Mouse (Mus musculus): ENCODE measurements around the gene Tmem135. TPM values are rescaled to one million over a fixed set of nuclear protein-coding genes. Genes with fewer than 3 reads are reported as not detected.

The Tmem135 gene
- polyA plus RNA-seq, 1 experiment from 2014 or later, result 14.4 TPM

DNA sequence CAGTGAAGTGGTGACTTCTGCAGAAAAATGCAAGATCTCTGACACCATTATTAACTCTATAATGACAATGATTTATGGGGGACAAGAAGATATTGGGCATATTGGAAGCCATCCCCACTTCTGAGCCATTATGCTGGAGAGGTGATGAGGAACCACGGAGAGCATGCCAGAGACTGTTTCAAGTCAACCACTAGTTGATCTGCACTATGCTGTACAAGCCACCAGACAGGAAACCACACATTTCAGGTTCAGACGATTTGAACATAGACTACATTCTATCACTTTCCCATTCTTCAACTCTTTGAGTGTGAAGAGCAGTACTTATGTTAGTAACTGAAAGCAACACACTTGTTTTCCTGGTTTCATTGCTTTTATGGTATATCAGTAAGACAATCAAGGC lies 297.6 kb downstream of the Tmem135 start:
- H3K9me3 ChIP-seq (replicated peaks), result no peaks in the 10 kb centered on the region
- H3K4me3 ChIP-seq, result no peak overlapping the region
- no peak for DNase-seq (ENCODE audit: low spot score)
- 89% methylated on average over 2 of the region's 2 CpGs for WGBS
- no peak overlapping the region for H3K27ac ChIP-seq (replicated peaks)
- H3K36me3 ChIP-seq, result no peaks in the 10 kb centered on the region
- H3K4me1 ChIP-seq, result peaks cover 3% of the 10 kb centered on the region; the same call in 1 of the 2 replicates
- H3K27me3 ChIP-seq (ENCODE audit: low read depth, poor library complexity, severe bottlenecking), result no peaks in the 10 kb centered on the region

DNA sequence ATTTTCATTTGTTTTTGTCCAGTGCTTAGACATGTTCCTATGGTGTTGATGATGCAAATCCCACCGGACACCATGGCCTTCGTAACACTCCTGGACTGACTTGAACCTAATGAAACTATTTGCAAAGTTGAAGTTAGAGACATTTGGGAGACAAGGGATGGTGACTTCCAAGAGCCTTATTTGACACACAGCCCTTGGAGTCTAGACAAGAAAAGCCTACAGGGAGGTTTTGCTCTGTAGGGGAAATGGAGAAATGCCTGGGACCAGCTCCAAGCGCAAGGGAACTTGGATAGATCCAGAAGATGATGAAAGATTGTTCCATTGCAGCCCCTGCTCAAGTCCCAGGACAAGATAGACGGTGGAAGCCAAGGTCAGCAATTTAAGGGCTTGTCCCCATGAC lies 304.3 kb downstream of the Tmem135 start:
- no peaks in the 10 kb centered on the region for H3K36me3 ChIP-seq
- no peak for DNase-seq (ENCODE audit: low spot score)
- H3K27me3 ChIP-seq (ENCODE audit: low read depth, poor library complexity, severe bottlenecking), result no peaks in the 10 kb centered on the region
- WGBS, result 93% methylated on average over 4 of the region's 4 CpGs
- no peaks in the 10 kb centered on the region for H3K9me3 ChIP-seq (replicated peaks)
- H3K4me1 ChIP-seq, result no peaks in the 10 kb centered on the region
- H3K4me3 ChIP-seq, result no peak overlapping the region
- H3K27ac ChIP-seq (replicated peaks), result no peak overlapping the region

Small RNA genes lying within 50 kb of the gene (microRNA-seq; reads per million reads assigned to microRNA genes)
- not detected for gene Gm22171
- gene Gm24659, result not detected

Other genes with a start within 250 kb of the Tmem135 start
- 2.6 and 3.2 TPM in 2 replicates for gene Fzd4, start 133 bp upstream of the Tmem135 start, polyA plus RNA-seq (2016; fragmentation: Nextera tagmentation; extraction: Ambion mirVana)
- 24.1 and 26.4 TPM in 2 replicates for gene Prss23, start 123.0 kb upstream of the Tmem135 start, polyA plus RNA-seq (2016; fragmentation: Nextera tagmentation; extraction: Ambion mirVana)
- 1.1 and 1.3 TPM in 2 replicates for gene Me3, start 228.2 kb upstream of the Tmem135 start, polyA plus RNA-seq (2016; fragmentation: Nextera tagmentation; extraction: Ambion mirVana)

All from midbrain, embryonic 10.5 days (tissue).